Mouse (Mus musculus): ENCODE results near the gene Arhgap29. TPM values are rescaled to one million over a fixed set of nuclear protein-coding genes. Genes with fewer than 3 reads are reported as not detected.

Gene Arhgap29
- polyA plus RNA-seq, 1 experiment from 2014 or later, result 69.1 TPM

DNA sequence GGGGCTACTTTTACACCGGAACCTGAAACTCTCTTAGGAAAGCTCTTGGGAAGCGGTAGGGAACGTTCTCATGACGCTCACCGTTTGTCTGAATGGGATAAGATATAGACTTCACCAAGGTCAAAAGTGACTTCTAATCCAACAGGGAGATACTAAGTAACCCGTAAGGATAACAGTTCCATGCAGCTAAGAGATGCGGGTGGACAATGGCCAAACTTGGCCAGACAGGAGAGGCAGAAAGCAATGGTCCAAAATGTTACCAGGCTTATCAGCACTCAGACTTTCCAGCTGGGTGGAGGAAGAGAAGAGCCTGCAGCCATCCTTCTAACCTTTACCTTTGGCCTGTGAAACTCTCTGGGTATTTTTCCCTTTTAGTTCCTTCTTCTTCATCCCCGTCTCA is 75.4 kb downstream of the Arhgap29 start:
- H3K36me3 ChIP-seq (ENCODE audit: control insufficient read depth, insufficient read depth, low read length), result no peaks in the 10 kb centered on the region
- H3K4me1 ChIP-seq (ENCODE audit: control insufficient read depth, insufficient read depth, low read length), result peaks cover 6% of the 10 kb centered on the region; the same call in 1 of the 2 replicates
- no peak overlapping the region for H3K4me2 ChIP-seq
- H3K27me3 ChIP-seq (ENCODE audit: control insufficient read depth, insufficient read depth, low read length), result no peaks in the 10 kb centered on the region
- H3K27ac ChIP-seq (ENCODE audit: low read depth, low read length), result no peak overlapping the region
- no peak for ATAC-seq (replicated peaks; ENCODE audit: insufficient number of reproducible peaks, low FRiP score, low TSS enrichment)
- 63% methylated on average over 8 of the region's 8 CpGs for WGBS (ENCODE audit: insufficient replicate concordance)
- H3K4me3 ChIP-seq (ENCODE audit: low read depth, low read length), result no peak overlapping the region
- H3K9ac ChIP-seq (ENCODE audit: low read depth, low read length), result no peak overlapping the region
- H3K9me3 ChIP-seq (replicated peaks; ENCODE audit: control insufficient read depth, low read length), result no peaks in the 10 kb centered on the region

DNA sequence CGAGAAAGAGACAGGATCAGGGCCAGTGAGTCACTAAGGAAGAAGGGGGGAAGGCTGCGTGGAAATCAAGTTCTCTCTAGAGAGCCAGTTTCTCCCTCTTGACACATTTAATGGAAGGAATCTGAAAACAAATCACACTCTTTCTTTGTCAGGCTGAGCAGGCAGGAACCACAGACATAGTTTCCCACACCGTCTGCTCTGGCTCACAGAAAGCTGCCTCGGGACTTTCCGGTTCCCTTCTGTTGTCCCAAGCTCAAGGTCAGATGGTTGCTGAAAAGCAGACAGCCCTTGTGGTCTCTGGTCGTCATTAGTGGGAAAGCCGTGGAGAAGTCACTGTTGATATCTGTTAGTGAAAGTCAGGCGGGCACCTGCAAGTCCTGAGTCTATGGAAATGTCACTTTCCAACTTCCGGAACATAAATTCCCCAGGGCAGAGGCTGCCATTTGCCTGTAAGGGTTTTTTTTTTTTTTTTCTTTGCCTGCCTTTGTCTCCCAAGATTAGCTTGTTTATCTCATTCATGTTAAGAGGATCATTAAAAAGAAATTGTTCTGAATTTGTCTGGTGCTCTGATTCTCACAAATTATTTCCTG is 81.0 kb downstream of the Arhgap29 start:
- WGBS (ENCODE audit: insufficient replicate concordance), result 35% methylated on average over 9 of the region's 9 CpGs
- Histone ChIP-seq H3K4me1 (ENCODE audit: control insufficient read depth, insufficient read depth, low read length) (peaks cover 17% of the 10 kb centered on the region; the same call in 1 of the 2 replicates), H3K4me3 (ENCODE audit: low read depth, low read length) (no peak overlapping the region), H3K9me3 (replicated peaks; ENCODE audit: control insufficient read depth, low read length) (no peaks in the 10 kb centered on the region), H3K27ac (ENCODE audit: low read depth, low read length) (peak overlapping the region; percentile 77), H3K36me3 (ENCODE audit: control insufficient read depth, insufficient read depth, low read length) (no peaks in the 10 kb centered on the region), H3K27me3 (ENCODE audit: control insufficient read depth, insufficient read depth, low read length) (no peaks in the 10 kb centered on the region), H3K4me2 (no peak overlapping the region), H3K9ac (ENCODE audit: low read depth, low read length) (peak overlapping the region; percentile 47; the same call in 1 of the 2 replicates)
- no peak for ATAC-seq (replicated peaks; ENCODE audit: insufficient number of reproducible peaks, low FRiP score, low TSS enrichment)

DNA sequence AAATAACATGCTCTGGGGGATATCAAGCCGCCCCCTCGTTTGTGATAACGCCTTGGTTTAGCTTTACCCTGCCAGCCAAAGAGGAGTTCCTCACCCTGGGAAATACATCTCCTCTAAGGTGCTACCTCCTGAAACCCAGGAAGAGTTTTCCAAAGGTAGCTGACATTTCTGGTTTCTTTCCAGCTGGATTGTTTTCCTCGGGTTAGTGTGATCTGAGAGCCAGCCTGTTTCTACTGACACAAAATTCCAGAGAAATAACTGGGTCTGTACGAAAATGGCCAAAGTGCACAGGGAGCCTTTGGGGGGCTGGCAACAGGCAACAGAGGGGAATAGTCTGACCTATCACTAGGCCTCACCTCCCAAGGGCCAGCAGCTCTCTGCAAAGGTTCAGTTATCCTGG is 81.9 kb downstream of the Arhgap29 start:
- Histone ChIP-seq H3K4me3 (ENCODE audit: low read depth, low read length) (no peak overlapping the region), H3K27ac (ENCODE audit: low read depth, low read length) (no peak overlapping the region), H3K4me2 (no peak overlapping the region), H3K4me1 (ENCODE audit: control insufficient read depth, insufficient read depth, low read length) (peaks cover 17% of the 10 kb centered on the region; the same call in 1 of the 2 replicates), H3K36me3 (ENCODE audit: control insufficient read depth, insufficient read depth, low read length) (no peaks in the 10 kb centered on the region), H3K27me3 (ENCODE audit: control insufficient read depth, insufficient read depth, low read length) (no peaks in the 10 kb centered on the region), H3K9me3 (replicated peaks; ENCODE audit: control insufficient read depth, low read length) (no peaks in the 10 kb centered on the region), H3K9ac (ENCODE audit: low read depth, low read length) (no peak overlapping the region)
- 61% methylated on average over 5 of the region's 5 CpGs for WGBS (ENCODE audit: insufficient replicate concordance)
- ATAC-seq (replicated peaks; ENCODE audit: insufficient number of reproducible peaks, low FRiP score, low TSS enrichment), result no peak

DNA sequence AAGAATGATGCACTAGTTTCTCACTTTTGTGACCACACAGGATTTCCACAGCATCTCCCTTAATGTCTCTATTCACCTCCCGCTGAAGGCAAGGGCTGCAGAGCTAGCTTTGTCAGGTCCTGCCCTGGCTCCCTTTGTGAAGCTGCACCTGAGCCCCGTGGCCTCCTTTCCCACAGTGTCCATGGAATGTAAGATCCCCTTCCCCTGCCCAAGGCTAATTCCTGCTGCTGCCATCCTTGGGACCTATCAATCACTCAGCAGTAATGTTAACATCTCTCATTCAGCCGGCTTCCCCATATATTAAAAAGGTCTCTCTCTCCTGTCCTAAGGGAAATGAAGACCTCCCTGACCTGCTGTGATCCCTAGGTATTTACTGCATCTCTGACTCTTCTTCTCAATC is 82.8 kb downstream of the Arhgap29 start:
- no peaks in the 10 kb centered on the region for H3K36me3 ChIP-seq (ENCODE audit: control insufficient read depth, insufficient read depth, low read length)
- H3K4me1 ChIP-seq (ENCODE audit: control insufficient read depth, insufficient read depth, low read length), result peaks cover 15% of the 10 kb centered on the region; the same call in 1 of the 2 replicates
- H3K27ac ChIP-seq (ENCODE audit: low read depth, low read length), result no peak overlapping the region
- 53% methylated on average over 3 of the region's 3 CpGs for WGBS (ENCODE audit: insufficient replicate concordance)
- H3K4me2 ChIP-seq, result no peak overlapping the region
- ATAC-seq (replicated peaks; ENCODE audit: insufficient number of reproducible peaks, low FRiP score, low TSS enrichment), result no peak
- H3K4me3 ChIP-seq (ENCODE audit: low read depth, low read length), result no peak overlapping the region
- no peaks in the 10 kb centered on the region for H3K27me3 ChIP-seq (ENCODE audit: control insufficient read depth, insufficient read depth, low read length)
- H3K9ac ChIP-seq (ENCODE audit: low read depth, low read length), result no peak overlapping the region
- no peaks in the 10 kb centered on the region for H3K9me3 ChIP-seq (replicated peaks; ENCODE audit: control insufficient read depth, low read length)

DNA sequence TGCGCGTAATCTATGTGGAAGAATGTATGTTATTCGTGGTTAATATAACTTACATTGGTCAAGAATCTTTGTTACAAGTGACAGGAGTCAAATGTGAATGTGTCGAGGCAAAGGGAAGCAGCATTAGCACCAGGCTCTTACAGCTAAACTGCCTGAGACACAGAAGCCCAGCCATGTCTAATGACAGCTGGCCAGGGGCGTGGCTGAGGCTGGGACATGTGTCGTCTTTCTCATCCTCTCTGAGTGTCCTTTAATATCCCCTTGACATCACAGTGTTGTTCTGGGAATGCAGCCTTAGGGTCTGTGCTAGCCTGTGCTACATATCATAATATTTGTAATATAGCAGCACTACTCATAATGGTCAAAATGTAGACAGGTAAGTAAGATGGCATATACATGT is 88.2 kb downstream of the Arhgap29 start:
- WGBS (ENCODE audit: insufficient replicate concordance), result 68% methylated on average over 6 of the region's 6 CpGs
- H3K27ac ChIP-seq (ENCODE audit: low read depth, low read length), result no peak overlapping the region
- H3K27me3 ChIP-seq (ENCODE audit: control insufficient read depth, insufficient read depth, low read length), result no peaks in the 10 kb centered on the region
- peaks cover 24% of the 10 kb centered on the region for H3K4me1 ChIP-seq (ENCODE audit: control insufficient read depth, insufficient read depth, low read length)
- H3K4me2 ChIP-seq, result no peak overlapping the region
- no peaks in the 10 kb centered on the region for H3K9me3 ChIP-seq (replicated peaks; ENCODE audit: control insufficient read depth, low read length)
- H3K9ac ChIP-seq (ENCODE audit: low read depth, low read length), result no peak overlapping the region
- no peak for ATAC-seq (replicated peaks; ENCODE audit: insufficient number of reproducible peaks, low FRiP score, low TSS enrichment)
- H3K36me3 ChIP-seq (ENCODE audit: control insufficient read depth, insufficient read depth, low read length), result no peaks in the 10 kb centered on the region
- H3K4me3 ChIP-seq (ENCODE audit: low read depth, low read length), result no peak overlapping the region

DNA sequence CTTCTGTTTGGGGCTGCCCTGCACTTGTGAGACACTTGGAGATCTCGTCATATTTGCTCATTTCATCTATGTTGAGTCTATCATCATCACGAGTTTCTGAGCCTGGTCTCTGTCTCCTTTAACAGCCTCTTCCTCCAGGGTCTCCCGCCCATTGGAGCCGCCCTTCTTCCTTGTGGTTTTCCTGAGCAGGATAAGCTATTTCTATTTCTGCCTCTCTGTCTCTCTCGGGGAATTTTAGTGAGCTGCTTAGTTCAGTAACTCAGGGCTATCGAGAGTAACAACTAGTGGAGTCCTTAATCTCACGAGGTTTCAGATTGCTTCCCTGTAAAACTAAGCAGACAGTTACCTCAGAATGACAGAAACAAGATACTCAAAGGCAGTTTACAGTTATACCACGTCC is 90.8 kb downstream of the Arhgap29 start:
- Histone ChIP-seq H3K27me3 (ENCODE audit: control insufficient read depth, insufficient read depth, low read length) (no peaks in the 10 kb centered on the region), H3K4me3 (ENCODE audit: low read depth, low read length) (no peak overlapping the region), H3K4me1 (ENCODE audit: control insufficient read depth, insufficient read depth, low read length) (peaks cover 42% of the 10 kb centered on the region), H3K9ac (ENCODE audit: low read depth, low read length) (0 out of 2 replicates have a peak overlapping the region, but pooled peaks have one; percentile 24), H3K4me2 (peak overlapping the region; percentile 45), H3K27ac (ENCODE audit: low read depth, low read length) (peak overlapping the region; percentile 62), H3K9me3 (replicated peaks; ENCODE audit: control insufficient read depth, low read length) (no peaks in the 10 kb centered on the region), H3K36me3 (ENCODE audit: control insufficient read depth, insufficient read depth, low read length) (no peaks in the 10 kb centered on the region)
- ATAC-seq (replicated peaks; ENCODE audit: insufficient number of reproducible peaks, low FRiP score, low TSS enrichment), result no peak
- 5% methylated on average over 8 of the region's 8 CpGs for WGBS (ENCODE audit: insufficient replicate concordance)

DNA sequence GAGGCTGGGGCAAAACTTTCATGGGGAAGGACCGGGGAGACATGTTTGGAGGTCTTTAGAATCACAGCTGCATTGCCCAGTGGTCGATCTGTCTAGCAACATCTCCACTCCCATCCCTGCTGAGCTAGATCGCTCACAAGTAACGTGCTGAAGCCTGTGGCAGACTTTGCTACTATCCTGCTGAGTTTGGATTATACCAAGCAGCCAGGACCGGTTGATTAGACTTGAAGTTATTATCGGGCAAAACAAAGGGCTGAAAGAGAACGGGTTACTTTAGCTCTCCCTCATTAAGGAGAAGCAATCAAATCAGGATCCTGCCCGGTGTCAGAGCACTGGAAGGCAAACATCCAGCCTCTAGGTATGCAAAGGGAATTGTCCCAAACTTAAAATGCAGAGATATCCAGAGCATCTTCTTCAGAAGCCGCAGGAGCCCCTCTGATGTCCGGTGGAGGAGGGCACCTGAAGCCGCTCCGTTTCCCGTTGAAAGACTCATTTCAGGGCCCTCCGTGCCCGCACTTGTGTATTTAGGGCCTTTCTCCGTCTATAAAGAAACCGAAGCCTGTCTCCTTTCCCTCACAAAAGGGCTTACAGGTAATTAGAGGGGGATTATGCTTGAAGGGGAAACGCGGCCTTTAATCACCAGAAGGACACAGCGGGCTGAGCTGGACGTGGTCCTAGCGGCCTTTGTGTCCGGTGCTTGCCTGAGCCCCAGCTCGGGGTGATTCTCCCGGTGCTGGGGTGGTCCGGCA is 91.6 kb downstream of the Arhgap29 start, which contains the start of gene Abca4:
Gene Abca4, plus strand, starts transcription at position 645 of the 749 bp plus-strand sequence.
- Histone ChIP-seq H3K4me3 (ENCODE audit: low read depth, low read length) (no peak within 1 kb of the TSS), H3K4me2 (peak within 1 kb of the TSS; percentile 45), H3K27ac (ENCODE audit: low read depth, low read length) (peak within 1 kb of the TSS; percentile 62), H3K36me3 (ENCODE audit: control insufficient read depth, insufficient read depth, low read length) (no peaks in the 10 kb centered on the region), H3K9ac (ENCODE audit: low read depth, low read length) (0 out of 2 replicates have a peak within 1 kb of the TSS, but pooled peaks have one; percentile 25), H3K9me3 (replicated peaks; ENCODE audit: control insufficient read depth, low read length) (no peaks in the 10 kb centered on the region), H3K27me3 (ENCODE audit: control insufficient read depth, insufficient read depth, low read length) (no peaks in the 10 kb centered on the region), H3K4me1 (ENCODE audit: control insufficient read depth, insufficient read depth, low read length) (peaks cover 51% of the 10 kb centered on the region)
- no peak for ATAC-seq (replicated peaks; ENCODE audit: insufficient number of reproducible peaks, low FRiP score, low TSS enrichment)
- 14% methylated on average over 26 of the region's 26 CpGs for WGBS (ENCODE audit: insufficient replicate concordance)

DNA sequence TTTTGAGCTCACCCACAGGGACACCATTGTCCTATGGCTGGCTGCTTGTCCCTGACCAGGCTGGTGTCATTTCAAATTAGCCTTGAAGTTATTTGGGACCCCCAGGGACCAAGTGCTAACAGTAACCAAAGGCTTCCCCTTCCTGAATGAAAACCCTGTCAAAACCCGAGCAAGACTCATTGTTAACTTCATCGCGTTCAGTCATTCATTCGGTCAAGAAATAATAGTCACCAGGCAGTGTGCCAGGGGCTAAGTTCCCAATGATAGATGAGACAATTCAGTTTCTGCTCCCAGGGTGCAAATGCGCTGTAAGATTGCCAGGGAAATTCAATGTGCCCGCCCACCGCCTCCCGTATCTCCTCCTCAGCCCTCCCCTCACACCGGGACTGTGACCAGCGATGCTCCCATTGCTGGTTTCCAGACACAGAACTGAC is 93.9 kb downstream of the Arhgap29 start:
- no peak for ATAC-seq (replicated peaks; ENCODE audit: insufficient number of reproducible peaks, low FRiP score, low TSS enrichment)
- Histone ChIP-seq H3K27me3 (ENCODE audit: control insufficient read depth, insufficient read depth, low read length) (no peaks in the 10 kb centered on the region), H3K4me3 (ENCODE audit: low read depth, low read length) (no peak overlapping the region), H3K4me2 (no peak overlapping the region; the same call in 1 of the 2 replicates), H3K9ac (ENCODE audit: low read depth, low read length) (no peak overlapping the region), H3K9me3 (replicated peaks; ENCODE audit: control insufficient read depth, low read length) (no peaks in the 10 kb centered on the region), H3K4me1 (ENCODE audit: control insufficient read depth, insufficient read depth, low read length) (peaks cover 53% of the 10 kb centered on the region), H3K27ac (ENCODE audit: low read depth, low read length) (no peak overlapping the region), H3K36me3 (ENCODE audit: control insufficient read depth, insufficient read depth, low read length) (no peaks in the 10 kb centered on the region)
- 35% methylated on average over 10 of the region's 10 CpGs for WGBS (ENCODE audit: insufficient replicate concordance)

All from heart, embryonic 11.5 days (tissue).